Mouse (Mus musculus): ENCODE measurements around the gene Rwdd2a.
"Not testable (repeated sequence)": the region's sequence is repeated elsewhere in the genome, so short reads cannot be mapped to it uniquely, and the experiment has no call there.

Gene Rwdd2a

GRCm38 (mm10) chr9:86592676-86593668 lies 21.2 kb downstream of the Rwdd2a start:
- DNase-seq (ENCODE audit: low spot score in 2 of 2) = peak in 1 of 2 experiments; percentile 65

DNA sequence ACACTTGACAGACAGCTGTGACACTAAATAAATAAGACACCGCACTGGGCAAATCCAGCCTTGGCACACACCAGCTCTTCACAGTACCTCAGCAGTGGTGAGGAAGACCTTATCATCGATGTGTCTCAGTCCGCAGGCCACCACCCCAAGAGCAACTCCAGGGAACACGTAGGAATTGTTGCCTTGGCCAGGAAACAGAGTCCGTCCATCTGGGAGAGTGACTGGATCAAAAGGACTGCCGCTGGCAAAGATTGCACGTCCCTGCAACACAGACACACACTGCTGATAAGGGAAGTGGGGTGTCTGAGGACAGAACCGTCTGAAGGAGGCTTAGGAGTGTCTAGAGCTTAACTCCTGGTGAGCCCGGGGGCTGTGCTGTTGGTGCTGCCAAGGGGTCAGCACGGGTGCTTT lies 22.6 kb downstream of the Rwdd2a start:
- DNase-seq (ENCODE audit: low spot score in 2 of 2) = not testable (repeated sequence)

GRCm38 (mm10) chr9:86596983-86597382 lies 25.2 kb downstream of the Rwdd2a start:
- DNase-seq (ENCODE audit: low spot score in 2 of 2) = not testable (repeated sequence)

DNA sequence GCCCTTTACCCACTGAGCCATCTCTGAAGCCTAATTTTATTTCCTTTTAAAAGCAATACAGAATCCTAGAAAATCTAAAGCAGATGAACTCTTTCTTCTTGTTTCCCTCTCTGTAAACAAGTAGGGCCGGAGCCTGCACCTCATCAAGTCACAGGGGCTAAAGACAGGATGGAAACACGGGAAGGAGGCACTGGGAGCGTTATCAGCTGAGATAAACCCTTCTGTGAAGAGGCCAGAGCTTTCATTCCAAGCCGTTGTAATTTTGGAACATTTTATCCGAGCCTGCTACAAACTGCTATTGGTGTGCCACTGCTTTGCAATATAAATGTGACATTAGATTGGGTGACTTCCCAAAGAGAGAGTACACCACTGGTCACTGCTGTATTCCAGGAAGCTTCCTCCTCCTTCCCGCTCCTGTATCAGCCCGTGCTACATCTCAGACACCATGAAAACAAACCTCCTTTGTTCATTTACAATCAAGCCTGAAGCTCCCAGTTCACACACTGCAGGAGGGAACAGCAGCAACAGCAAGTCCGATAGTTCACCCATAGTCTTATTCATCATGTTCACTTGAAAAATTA lies 28.0 kb downstream of the Rwdd2a start:
- no peak for DNase-seq (ENCODE audit: low spot score in 2 of 2)

DNA sequence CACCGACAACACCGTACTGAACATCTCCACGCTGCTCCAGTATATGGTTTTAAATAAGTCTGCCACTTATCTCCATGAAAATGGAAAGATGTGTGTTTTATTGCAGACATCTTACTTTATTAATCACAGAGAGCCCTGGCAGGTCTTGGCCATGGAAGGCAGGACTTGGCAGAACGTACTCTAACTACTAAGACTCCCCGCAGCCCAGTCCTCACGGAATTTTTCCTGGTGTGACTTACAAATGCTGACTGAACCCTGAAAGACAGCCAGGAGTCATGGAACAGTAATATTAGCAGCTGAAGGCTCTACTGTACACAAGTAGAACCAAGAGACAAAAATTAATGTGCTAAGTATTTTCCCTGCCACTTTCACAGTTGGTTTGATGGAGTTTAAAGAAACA lies 34.0 kb downstream of the Rwdd2a start:
- no peak for DNase-seq (ENCODE audit: low spot score in 2 of 2)

GRCm38 (mm10) chr9:86612091-86612490 lies 40.3 kb downstream of the Rwdd2a start:
- no peak for DNase-seq (ENCODE audit: low spot score in 2 of 2)

DNA sequence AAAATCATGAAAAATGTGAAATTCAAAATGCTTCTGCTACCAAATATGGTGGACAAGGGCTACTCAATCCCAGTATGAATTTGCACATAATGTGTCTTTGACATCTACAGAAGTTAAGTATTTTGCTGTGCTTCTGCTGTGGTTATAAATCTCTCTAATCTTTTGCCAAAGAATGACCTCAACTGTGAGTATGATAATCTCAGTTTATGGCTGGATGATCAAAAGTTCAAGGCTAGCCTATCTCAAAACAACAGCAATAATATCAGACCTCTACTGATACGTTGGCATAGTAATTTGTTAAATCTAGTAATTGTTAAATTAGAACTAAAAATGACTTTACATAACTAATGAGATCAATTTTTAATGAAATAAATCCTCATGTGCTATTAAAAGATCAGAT lies 44.0 kb downstream of the Rwdd2a start:
- no peak for DNase-seq (ENCODE audit: low spot score in 2 of 2)

- no peak for DNase-seq (ENCODE audit: low spot score in 2 of 2)
Observed at GRCm38 (mm10) chr9:86617837-86618492, 46.2 kb downstream of the Rwdd2a start.

DNA sequence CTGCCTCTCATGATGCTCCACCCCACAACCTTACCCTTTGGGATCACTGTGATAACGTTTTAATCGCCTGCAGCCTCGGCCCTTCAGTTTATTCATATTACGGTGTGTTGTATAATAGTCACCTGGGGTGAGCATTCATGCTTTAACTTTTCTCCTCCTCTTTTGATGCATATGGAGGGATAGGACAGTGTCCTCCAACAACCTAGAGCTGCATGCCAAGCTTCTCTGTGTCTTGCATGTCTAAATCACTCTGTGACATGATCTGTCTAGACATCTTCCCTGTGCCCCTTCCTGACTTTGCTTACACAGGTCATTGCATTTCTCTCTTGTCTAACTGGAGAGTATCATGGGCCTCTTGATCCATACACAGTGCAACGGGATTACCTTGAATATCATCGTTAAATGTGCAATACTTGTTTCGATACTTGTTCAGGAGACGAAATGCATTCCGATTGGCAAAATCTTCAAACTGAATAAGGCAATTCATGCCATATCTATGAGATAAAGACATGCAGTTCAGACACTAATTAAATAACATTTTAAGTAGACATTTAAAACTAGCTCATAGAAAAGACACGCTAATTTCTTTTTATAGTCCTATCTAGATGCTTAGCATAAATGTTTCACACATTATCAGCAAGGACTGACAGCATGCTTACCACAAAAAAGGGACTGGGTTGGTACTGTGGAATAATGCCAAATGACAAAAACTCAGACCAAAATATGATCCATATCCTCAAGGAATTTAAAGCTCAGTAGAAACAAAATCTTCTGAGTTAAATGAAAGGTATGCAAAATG lies 47.7 kb downstream of the Rwdd2a start:
- no peak for DNase-seq (ENCODE audit: low spot score in 2 of 2)

- DNase-seq (ENCODE audit: low spot score in 2 of 2) = peak in 1 of 2 experiments; percentile 19
Observed at GRCm38 (mm10) chr9:86622062-86622461, 50.3 kb downstream of the Rwdd2a start.

GRCm38 (mm10) chr9:86624039-86624438 lies 52.2 kb downstream of the Rwdd2a start:
- no peak for DNase-seq (ENCODE audit: low spot score in 2 of 2)
